Mouse (Mus musculus) midbrain, embryonic 13.5 days (tissue): Measurements from ENCODE around the gene 2610318N02Rik. TPM values are rescaled to one million over a fixed set of nuclear protein-coding genes. Genes with fewer than 3 reads are reported as not detected.

Experiments used
- ATAC-seq: fragments of 200-750 bp; cut with Nextera tagmentation; 2 replicates; pipeline ENCODE4 v1.8.0; 2017; ENCODE audit warnings: mild to moderate bottlenecking, moderate TSS enrichment, moderate library complexity
- H3K27ac ChIP-seq: fragments of 300-500 bp; sonication (generic); 2 replicates; pipeline ENCODE4 v1.5.1; 2015; ENCODE audit warnings: inconsistent platforms, mild to moderate bottlenecking, moderate library complexity
- H3K27me3 ChIP-seq: fragments of 300-500 bp; sonication (generic); 2 replicates; pipeline ENCODE4 v1.6.1; 2015; ENCODE audit warnings: mild to moderate bottlenecking, inconsistent platforms
- H3K36me3 ChIP-seq: fragments of 300-500 bp; sonication (generic); 2 replicates; pipeline ENCODE4 v1.6.1; 2015; ENCODE audit warnings: mild to moderate bottlenecking, inconsistent platforms
- H3K4me1 ChIP-seq: fragments of 300-500 bp; sonication (generic); replicated peaks from 2 replicates; pipeline ENCODE4 v1.6.1; 2015; ENCODE audit warnings: inconsistent platforms
- H3K4me2 ChIP-seq: fragments of 300-500 bp; sonication (generic); replicated peaks from 2 replicates; pipeline ENCODE4 v1.6.1; 2015; ENCODE audit warnings: moderate library complexity, mild to moderate bottlenecking, inconsistent platforms
- H3K4me3 ChIP-seq: fragments of 300-500 bp; sonication (generic); replicated peaks from 2 replicates; pipeline ENCODE4 v1.5.1; 2015; ENCODE audit warnings: mild to moderate bottlenecking, inconsistent platforms
- H3K9ac ChIP-seq: fragments of 300-500 bp; sonication (generic); replicated peaks from 2 replicates; pipeline ENCODE4 v1.6.1; 2015; ENCODE audit warnings: mild to moderate bottlenecking, inconsistent platforms
- H3K9me3 ChIP-seq: fragments of 300-500 bp; sonication (generic); 2 replicates; pipeline ENCODE4 v1.6.1; 2016; ENCODE audit warnings: mild to moderate bottlenecking, inconsistent platforms
- WGBS: fragments of 180-500 bp; shearing (Covaris S2); methylation state at CpG from one replicate; pipeline ENCODE4 v1.1.7; 2015; 5-methylcytosine and 5-hydroxymethylcytosine counted together
- microRNA counts: library from miRNA; unstranded; fragments of <30 nt; microRNA quantifications from one replicate; lab custom pipeline; 2016
- microRNA-seq: library from miRNA; unstranded; fragments of <30 nt; microRNA quantifications from one replicate; pipeline ENCODE4, GENCODE M21; 2016
- polyA plus RNA-seq: library from polyadenylated mRNA; unstranded; fragments of >200 nt; fragmentation: Nextera tagmentation; extraction: Ambion mirVana; gene quantifications from 2 replicates; pipeline ENCODE4 v1.2.1, GENCODE M21; 2015

The 2610318N02Rik gene
- polyA plus RNA-seq, 1 experiment from 2014 or later: 35.5 TPM

- H3K4me1 ChIP-seq: peaks cover 23% of the 10 kb centered on the region
- no peak overlapping the region for H3K9ac ChIP-seq
- H3K27ac ChIP-seq: no peak overlapping the region
- ATAC-seq: no peak
- H3K9me3 ChIP-seq: no peaks in the 10 kb centered on the region
- H3K27me3 ChIP-seq: no peaks in the 10 kb centered on the region
- no peak overlapping the region for H3K4me3 ChIP-seq
- WGBS: 98% methylated on average over 2 of the region's 2 CpGs
- no peak overlapping the region for H3K4me2 ChIP-seq
- peaks cover 3% of the 10 kb centered on the region; the same call in 1 of the 2 replicates for H3K36me3 ChIP-seq
Observed at GRCm38 (mm10) chr16:17067552-17067951, 57.4 kb downstream of the 2610318N02Rik start.

MicroRNAs within 50 kb of the gene (microRNA counts, 519-probe panel; counts per million panel counts)
- microRNA mmu-miR-130b (lab: Ali Mortazavi, UCI) (5,608 counts per million, percentile 92 among the panel's probes with 10 or more counts), microRNA mmu-miR-301b (lab: Ali Mortazavi, UCI) (4,622 counts per million, percentile 83 among the panel's probes with 10 or more counts)

Small RNAs within 50 kb of the gene (microRNA-seq; reads per million reads assigned to microRNA genes)
- gene Mir130b (8,633 reads per million, percentile 95 among the genes with 10 or more reads in this experiment), gene Mir301b (239 reads per million, percentile 62 among the genes with 10 or more reads in this experiment)

Other genes with a start within 250 kb of the 2610318N02Rik start
- gene Ppm1f, start 228.7 kb downstream of the 2610318N02Rik start, polyA plus RNA-seq: 26.9 and 29.4 TPM in 2 replicates
- gene Mapk1, start 141.8 kb downstream of the 2610318N02Rik start, polyA plus RNA-seq: 160 and 173 TPM in 2 replicates
- 155 TPM in 2 replicates for gene Ypel1, start 55.5 kb downstream of the 2610318N02Rik start, polyA plus RNA-seq
- gene Ppil2, start 13.9 kb downstream of the 2610318N02Rik start, polyA plus RNA-seq: 168 and 171 TPM in 2 replicates
- gene Sdf2l1, start 7.2 kb upstream of the 2610318N02Rik start, polyA plus RNA-seq: 37.0 and 42.9 TPM in 2 replicates
- 21.5 and 22.0 TPM in 2 replicates for gene Ydjc, start 19.5 kb upstream of the 2610318N02Rik start, polyA plus RNA-seq
- 1.1 and 1.4 TPM in 2 replicates for gene Ccdc116, start 22.1 kb upstream of the 2610318N02Rik start, polyA plus RNA-seq
- gene Ube2l3, start 77.5 kb upstream of the 2610318N02Rik start, polyA plus RNA-seq: 330 and 342 TPM in 2 replicates
- gene Rimbp3, start 83.4 kb upstream of the 2610318N02Rik start, polyA plus RNA-seq: 2.1 and 2.5 TPM in 2 replicates
- 13.2 and 13.6 TPM in 2 replicates for gene Hic2, start 108.4 kb upstream of the 2610318N02Rik start, polyA plus RNA-seq
- gene Tmem191c, start 150.9 kb upstream of the 2610318N02Rik start, polyA plus RNA-seq: 24.1 and 28.1 TPM in 2 replicates
- 1.1 and 2.2 TPM in 2 replicates for gene Serpind1, start 206.2 kb upstream of the 2610318N02Rik start, polyA plus RNA-seq